Mouse (Mus musculus): ENCODE measurements around the gene Lrch1.

Gene Lrch1

GRCm38 (mm10) chr14:74852965-74853758, 94.5 kb downstream of the Lrch1 start:
- in situ Hi-C loops (cut with MboI) = no loop called here

- in situ Hi-C loops (cut with MboI) = no loop called here
These were observed 95.8 kb downstream of the Lrch1 start for GRCm38 (mm10) chr14:74851866-74852265.

GRCm38 (mm10) chr14:74849020-74849419, 98.7 kb downstream of the Lrch1 start:
- in situ Hi-C loops (cut with MboI) = no loop called here

GRCm38 (mm10) chr14:74848224-74848623, 99.5 kb downstream of the Lrch1 start:
- in situ Hi-C loops (cut with MboI) = no loop called here

GRCm38 (mm10) chr14:74847311-74848133, 100.2 kb downstream of the Lrch1 start:
- in situ Hi-C loops (cut with MboI) = no loop called here

GRCm38 (mm10) chr14:74846668-74847067, 101.0 kb downstream of the Lrch1 start:
- in situ Hi-C loops (cut with MboI) = no loop called here

- in situ Hi-C loops (cut with MboI) = no loop called here
These were observed 101.9 kb downstream of the Lrch1 start for GRCm38 (mm10) chr14:74845661-74846274.

- in situ Hi-C loops (cut with MboI) = no loop called here
These were observed 106.0 kb downstream of the Lrch1 start for GRCm38 (mm10) chr14:74841708-74842107.

- in situ Hi-C loops (cut with MboI) = no loop called here
These were observed 106.4 kb downstream of the Lrch1 start for GRCm38 (mm10) chr14:74841297-74841696.

GRCm38 (mm10) chr14:74840820-74841219, 106.9 kb downstream of the Lrch1 start:
- in situ Hi-C loops (cut with MboI) = no loop called here

- in situ Hi-C loops (cut with MboI) = no loop called here
These were observed 107.3 kb downstream of the Lrch1 start for GRCm38 (mm10) chr14:74840328-74840727.

- in situ Hi-C loops (cut with MboI) = no loop called here
These were observed 108.9 kb downstream of the Lrch1 start for GRCm38 (mm10) chr14:74838816-74839215.

- in situ Hi-C loops (cut with MboI) = no loop called here
These were observed 112.7 kb downstream of the Lrch1 start for GRCm38 (mm10) chr14:74835010-74835409.

- in situ Hi-C loops (cut with MboI) = no loop called here
These were observed 113.5 kb downstream of the Lrch1 start for GRCm38 (mm10) chr14:74834215-74834614.

GRCm38 (mm10) chr14:74831653-74832052, 116.0 kb downstream of the Lrch1 start:
- in situ Hi-C loops (cut with MboI) = no loop called here

GRCm38 (mm10) chr14:74831050-74831449, 116.6 kb downstream of the Lrch1 start:
- in situ Hi-C loops (cut with MboI) = no loop called here

- in situ Hi-C loops (cut with MboI) = no loop called here
These were observed 117.1 kb downstream of the Lrch1 start for GRCm38 (mm10) chr14:74830591-74830990.

- in situ Hi-C loops (cut with MboI) = no loop called here
These were observed 124.7 kb downstream of the Lrch1 start for GRCm38 (mm10) chr14:74822757-74823680.

GRCm38 (mm10) chr14:74822048-74822447, 125.6 kb downstream of the Lrch1 start:
- in situ Hi-C loops (cut with MboI) = no loop called here

- in situ Hi-C loops (cut with MboI) = no loop called here
These were observed 127.4 kb downstream of the Lrch1 start for GRCm38 (mm10) chr14:74820180-74820813.

- in situ Hi-C loops (cut with MboI) = no loop called here
These were observed 131.0 kb downstream of the Lrch1 start for GRCm38 (mm10) chr14:74816705-74817104.

Measured in mature B cell (primary cell).